Mouse (Mus musculus) ES-Bruce4 (cell line): ENCODE data around the gene March8.

Experiments
- CTCF ChIP-seq: IDR thresholded peaks from one replicate; pipeline ENCODE4 v1.8.1; 2011; ENCODE audit warnings: low read depth, low read length
- EP300 ChIP-seq: IDR thresholded peaks from 2 replicates; pipeline ENCODE4 v1.6.1; 2011; ENCODE audit warnings: low read depth, low read length; ENCODE audit not compliant: insufficient read depth
- POLR2A ChIP-seq: IDR thresholded peaks from one replicate; pipeline ENCODE4 v1.8.1; 2011; ENCODE audit warnings: low read length; ENCODE audit not compliant: insufficient read depth

DNA sequence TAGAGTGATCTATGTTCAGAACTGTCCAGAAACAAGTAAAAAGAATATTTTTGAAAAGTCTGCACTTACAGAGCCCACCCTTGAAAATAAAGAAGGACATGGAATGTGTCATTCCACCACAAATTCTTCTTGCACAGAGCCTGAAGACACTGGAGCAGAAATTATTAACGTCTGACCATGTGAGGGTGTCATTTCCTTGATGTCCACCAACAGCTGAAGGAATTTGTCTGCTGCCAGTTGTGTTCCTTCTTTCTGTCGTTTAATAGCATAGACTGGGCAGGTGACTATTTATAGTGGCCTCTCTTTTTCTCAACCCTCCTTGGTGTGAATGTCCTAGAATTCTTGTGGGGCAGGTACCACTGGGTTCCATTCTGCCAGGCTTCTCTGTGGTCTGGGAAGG is 68.3 kb downstream of the March8 start:
- TF ChIP-seq POLR2A (no peak), CTCF (no peak), EP300 (no peak)
